Mouse (Mus musculus) heart, postnatal 4 days (tissue): ENCODE measurements around the gene Mettl27. TPM values are rescaled to one million over a fixed set of nuclear protein-coding genes. Genes with fewer than 3 reads are reported as not detected.
A peak's percentile ranks its signal among the peaks of the same experiment; 100 is the strongest.

Source experiments
- DNase-seq: peaks from one replicate; pipeline ENCODE4 v3.0.0; 2021
- total RNA-seq, 2 experiments: library from RNA; stranded (reverse); gene quantifications; 2 replicates each; pipeline ENCODE4 v1.2.3; 2021

Mettl27 gene
- total RNA-seq: 1 to 10 TPM; 6.2 to 7.1 TPM

- peak; percentile 88 for DNase-seq
Measured at GRCm38 (mm10) chr5:134932179-134932902, at the start of gene Mettl27. Mettl27 (plus strand) TSS chr5:134932368.

GRCm38 (mm10) chr5:134883077-134883476 lies 49.1 kb upstream of the Mettl27 start:
- DNase-seq: peak; percentile 45

DNA sequence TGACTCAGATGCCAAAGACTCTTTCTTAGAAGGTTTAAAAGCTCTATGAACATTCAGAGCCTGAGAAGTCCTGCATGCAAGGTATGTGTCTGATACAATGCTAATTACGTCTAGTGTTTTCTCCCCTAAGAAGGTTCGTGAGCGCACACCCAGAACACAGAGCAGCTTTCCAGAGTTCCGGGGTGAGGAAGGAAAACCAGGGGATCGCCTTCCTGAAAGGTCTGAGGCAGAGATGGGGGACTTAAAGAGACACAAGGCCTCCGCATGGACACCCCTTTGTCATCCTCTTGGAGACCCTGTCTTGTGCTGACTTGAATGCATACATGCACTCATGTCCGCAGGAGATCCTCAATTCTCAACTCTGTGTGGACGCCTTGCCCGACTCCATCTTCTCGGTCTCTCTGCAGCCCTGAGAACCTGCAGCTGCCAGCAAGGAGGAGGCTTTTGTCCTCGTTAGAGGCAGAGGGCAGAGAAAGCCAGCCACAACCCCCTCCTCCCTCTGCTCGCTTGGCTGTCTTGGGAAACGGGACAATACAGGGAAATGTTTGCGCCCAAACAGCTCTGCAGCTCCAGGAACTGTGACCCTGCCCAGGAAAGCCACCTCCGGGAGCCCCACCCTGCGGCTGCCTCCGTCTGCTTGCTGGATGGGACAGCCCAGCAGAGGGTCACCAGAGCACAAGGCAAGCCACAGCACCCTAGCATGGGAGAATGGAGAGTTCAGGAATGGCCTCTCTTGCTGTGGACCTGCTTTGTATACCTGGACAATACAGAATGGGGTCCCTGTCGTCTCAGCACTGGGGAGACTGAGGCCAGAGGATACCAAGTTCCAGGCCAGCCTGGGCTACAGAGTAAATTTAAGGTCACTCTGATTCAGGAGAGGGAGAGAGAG lies 44.5 kb upstream of the Mettl27 start:
- peak; percentile 76 for DNase-seq

- no peak for DNase-seq
Measured at GRCm38 (mm10) chr5:134888505-134888904, 43.7 kb upstream of the Mettl27 start.

- no peak for DNase-seq
Measured at GRCm38 (mm10) chr5:134890601-134891054, 41.5 kb upstream of the Mettl27 start.

GRCm38 (mm10) chr5:134891552-134891951 lies 40.6 kb upstream of the Mettl27 start:
- no peak for DNase-seq

DNA sequence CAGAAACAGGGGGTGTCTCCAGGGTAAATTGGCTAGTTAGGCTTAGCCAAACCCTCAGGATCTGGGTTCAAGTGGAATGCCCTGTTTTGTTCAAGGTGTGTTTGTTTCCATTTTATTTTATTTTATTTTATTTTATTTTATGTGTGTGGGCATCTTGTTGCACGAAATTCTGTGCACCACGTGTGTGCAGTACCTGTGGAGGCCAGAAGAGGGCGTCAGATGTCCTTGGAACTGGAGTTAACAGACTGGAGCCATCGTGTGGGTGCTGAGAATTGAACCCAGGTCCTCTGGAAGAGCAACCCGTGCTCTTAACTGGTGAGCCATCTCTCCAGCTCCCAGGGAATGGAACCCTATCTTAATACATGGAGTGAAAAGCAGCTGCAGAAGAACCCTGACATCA lies 39.5 kb upstream of the Mettl27 start:
- no peak for DNase-seq

DNA sequence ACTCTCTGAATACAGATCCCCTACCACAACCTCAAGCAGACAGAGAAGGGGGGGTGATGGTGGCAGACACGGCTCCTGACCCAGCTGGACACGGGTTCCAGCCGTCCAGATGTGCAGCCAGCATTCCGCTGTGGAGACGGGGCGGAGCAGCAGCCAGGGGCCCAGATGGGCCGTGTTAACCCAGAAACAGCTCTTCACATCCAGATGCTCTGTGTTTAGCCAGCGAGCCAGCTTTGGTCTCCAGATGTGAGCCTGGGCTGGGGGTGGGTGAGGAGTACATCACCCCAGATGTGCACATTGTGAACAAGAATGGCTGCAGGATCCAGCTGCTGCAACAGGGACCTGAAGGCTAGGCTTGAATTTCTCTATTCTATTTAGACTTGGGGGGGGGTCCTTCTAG lies 36.9 kb upstream of the Mettl27 start:
- DNase-seq: peak; percentile 66

DNA sequence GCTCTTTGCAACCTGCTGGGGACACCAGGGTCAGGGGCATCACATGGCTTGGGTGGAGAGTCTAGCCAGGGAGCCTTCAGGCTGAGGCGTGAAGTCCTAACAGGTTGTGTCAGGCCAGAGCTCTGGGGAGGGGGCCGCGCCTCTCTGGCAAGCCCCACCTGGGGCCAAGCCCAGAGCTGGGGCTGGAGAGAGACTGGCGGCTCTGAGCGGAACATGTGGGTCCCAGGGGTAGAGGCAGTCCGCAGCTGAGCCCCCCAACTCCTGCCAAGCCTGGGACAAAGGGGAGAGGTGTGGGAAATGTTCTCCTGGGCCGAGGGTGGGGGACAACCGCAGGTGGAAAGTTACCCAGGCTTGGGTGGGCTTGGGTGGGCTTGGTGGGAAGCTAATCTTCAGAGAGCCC lies 35.2 kb upstream of the Mettl27 start:
- no peak for DNase-seq

- no peak for DNase-seq
Measured at GRCm38 (mm10) chr5:134897596-134897995, 34.6 kb upstream of the Mettl27 start.

DNA sequence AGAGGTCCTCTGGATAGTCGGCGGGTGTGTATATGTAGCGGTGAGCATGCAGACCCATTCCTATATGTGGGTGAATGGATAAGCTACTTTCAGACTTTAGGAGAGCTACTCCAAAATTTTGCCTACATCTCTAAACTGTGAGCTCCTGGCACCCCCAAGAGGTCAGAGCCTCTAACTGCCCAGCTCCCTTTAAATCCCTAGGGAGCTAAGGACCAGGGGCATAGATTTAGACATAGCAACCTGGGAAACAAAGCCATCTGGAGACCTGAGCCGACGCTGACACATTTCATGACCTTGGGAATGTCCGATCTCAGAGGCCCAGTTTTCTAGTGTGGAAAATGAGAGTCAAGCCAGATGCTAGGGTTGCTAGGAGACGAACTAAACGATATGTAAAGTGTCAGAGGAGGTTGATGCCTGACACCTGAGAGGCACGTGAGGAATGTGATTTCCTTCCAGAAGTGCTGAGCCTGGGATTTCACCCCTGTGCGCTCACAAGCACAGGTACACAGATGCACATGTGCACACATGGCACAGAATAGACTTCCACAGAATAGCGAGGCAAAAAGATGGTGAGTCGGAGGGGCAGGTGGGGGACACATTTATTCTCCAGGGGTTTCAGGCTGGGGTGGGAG lies 31.0 kb upstream of the Mettl27 start:
- DNase-seq: peak; percentile 71

GRCm38 (mm10) chr5:134901644-134902027 lies 30.5 kb upstream of the Mettl27 start:
- no peak for DNase-seq

- no peak for DNase-seq
Measured at GRCm38 (mm10) chr5:134906633-134907032, 25.5 kb upstream of the Mettl27 start, which contains the start of gene Tmem270. Tmem270 (minus strand) TSS chr5:134906733.

DNA sequence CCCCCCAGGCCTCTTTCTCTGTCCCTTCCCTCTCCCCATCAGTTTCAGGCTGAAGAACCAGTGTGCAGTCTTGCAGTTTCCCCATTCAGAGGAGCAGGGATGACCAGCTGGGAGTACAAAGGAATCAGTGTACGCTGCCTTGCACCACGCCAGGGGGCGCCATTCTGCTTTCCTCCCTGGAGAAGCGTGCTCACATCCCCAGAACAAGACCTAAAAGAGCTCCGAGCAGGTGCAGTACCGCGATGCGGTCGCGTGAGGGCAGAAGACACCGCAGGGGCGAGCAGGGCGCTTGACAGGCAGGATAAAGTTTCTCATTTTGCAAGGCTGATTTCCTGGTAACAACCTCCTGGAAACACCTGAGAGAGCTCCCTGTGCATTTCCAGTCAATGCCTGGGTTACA lies 25.0 kb upstream of the Mettl27 start:
- peak; percentile 98 for DNase-seq

DNA sequence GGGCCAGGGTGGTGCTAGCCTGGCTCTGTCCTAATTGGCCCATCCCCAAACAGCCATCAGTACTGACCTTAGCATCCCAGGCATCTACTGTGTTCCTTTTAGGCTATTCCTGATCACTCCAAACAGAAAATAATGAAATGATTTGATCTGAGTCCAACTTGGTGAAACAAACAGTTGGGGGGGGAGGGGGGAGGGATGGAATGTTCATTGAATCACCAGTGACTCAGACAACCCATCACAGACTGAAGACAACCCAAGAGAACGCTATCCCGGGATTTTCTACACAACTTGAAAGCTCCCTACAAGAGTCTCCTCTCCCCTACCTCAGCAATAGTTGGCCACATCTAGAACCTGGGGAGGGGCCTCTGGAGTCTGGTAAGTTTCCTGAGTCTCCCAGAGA lies 20.3 kb upstream of the Mettl27 start:
- DNase-seq: no peak

DNA sequence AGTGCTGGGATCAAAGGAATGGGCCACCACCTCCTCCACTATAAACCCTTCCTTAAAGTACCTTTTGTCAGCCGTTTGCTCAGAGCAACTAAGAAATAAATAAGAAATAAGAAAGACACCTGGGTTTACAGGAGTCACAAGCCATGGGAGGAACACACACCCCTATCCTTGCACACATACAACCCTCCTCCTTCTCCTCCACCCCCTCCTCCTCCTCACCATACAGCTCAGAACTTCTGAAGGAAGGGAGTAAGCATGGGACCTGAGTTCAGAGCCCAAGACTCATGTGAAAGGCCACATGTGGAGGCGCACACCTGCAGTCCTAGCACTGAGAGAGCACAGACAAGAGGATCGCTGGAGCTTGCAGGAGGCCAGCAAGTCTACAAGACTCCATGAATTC lies 18.8 kb upstream of the Mettl27 start:
- no peak for DNase-seq

DNA sequence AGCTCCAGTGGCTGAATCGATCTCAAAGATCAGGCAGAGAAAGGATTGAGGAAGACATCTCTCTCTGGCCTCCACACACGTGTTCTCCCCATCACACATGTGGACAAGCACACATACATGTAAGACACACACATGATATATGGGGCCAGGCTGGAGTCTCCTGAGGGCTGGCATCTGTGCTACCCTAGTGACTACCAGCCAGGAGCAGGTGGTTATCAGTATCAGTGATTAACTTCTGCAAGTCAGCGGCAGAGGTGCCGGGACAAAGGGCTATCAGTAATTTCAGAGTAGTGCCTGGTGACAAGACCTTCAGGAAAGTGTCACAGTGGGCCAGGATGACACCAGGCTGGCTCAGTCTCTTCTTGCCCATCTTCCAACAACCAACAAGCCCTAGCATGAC lies 18.4 kb upstream of the Mettl27 start:
- DNase-seq: no peak

GRCm38 (mm10) chr5:134914510-134914909 lies 17.7 kb upstream of the Mettl27 start:
- DNase-seq: no peak

- no peak for DNase-seq
Measured at GRCm38 (mm10) chr5:134915311-134915710, 16.9 kb upstream of the Mettl27 start, which contains the start of gene Cldn13. Cldn13 (minus strand) TSS chr5:134915526.

DNA sequence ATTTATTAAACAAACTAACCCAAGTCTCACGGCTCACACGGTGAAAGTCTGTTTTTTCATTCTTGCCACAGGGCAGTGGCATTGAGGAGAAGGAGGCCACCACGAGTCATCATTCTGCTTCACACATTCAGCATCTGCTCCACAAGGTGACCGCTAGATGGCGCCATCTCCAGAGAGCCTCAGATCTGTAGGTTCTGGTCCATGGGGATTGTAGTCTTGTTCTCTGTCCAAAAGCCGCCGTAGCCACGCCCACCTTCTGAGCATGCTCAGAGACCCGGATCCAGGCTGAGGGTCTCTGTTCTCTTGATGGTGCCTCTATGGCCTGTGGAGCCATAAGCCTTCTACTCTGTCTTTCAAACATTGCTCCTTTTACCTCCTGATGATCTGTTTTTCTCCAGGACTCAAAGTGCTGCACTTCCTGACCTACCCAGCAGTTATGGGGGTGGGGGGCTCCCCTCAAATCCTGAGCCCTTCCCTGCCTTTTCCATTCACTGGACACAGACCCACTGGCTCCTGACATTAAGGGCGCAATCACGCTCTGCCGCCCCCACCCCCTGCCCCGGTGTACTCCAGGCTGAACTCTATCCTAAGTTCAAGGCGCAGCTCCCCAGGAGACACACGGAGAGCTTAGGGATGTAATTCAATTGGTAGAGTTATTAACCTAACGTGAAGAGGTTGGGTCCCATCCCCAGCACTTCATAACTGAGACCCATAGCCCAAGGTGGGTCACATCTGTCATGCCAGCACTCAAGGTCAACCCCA lies 13.9 kb upstream of the Mettl27 start:
- DNase-seq: peak; percentile 80

- no peak for DNase-seq
Measured at GRCm38 (mm10) chr5:134919097-134919496, 13.1 kb upstream of the Mettl27 start.

- no peak for DNase-seq
Measured at GRCm38 (mm10) chr5:134920106-134920687, 12.0 kb upstream of the Mettl27 start.
